Mouse (Mus musculus) layer of hippocampus, adult 2 months (tissue): ENCODE measurements at regions not wholly inside any gene's neighbourhood (a gene's known extent, or its start where the extent isn't known, plus 50 kb on each side); places are given as distances from the start of the nearest gene placed in this dataset.

ENCODE experiments used
- DNase-seq, 2 experiments: peaks; one replicate each; pipeline ENCODE4 v3.0.0; 2022; ENCODE audit warnings: low spot score in 2 of 2
- H3K27ac ChIP-seq: fragments of 200-600 bp; 2 replicates; pipeline ENCODE4 v1.8.1; 2022
- H3K4me3 ChIP-seq: fragments of 200-600 bp; 2 replicates; pipeline ENCODE4 v1.8.1; 2022; ENCODE audit warnings: mild to moderate bottlenecking
- CTCF ChIP-seq: fragments of 200-600 bp; conservative IDR thresholded peaks from 2 replicates; pipeline ENCODE4 v1.8.1; 2022; ENCODE audit warnings: antibody characterized with exemption, mild to moderate bottlenecking, moderate library complexity

GRCm38 (mm10) chr14:71115095-71115797 is 515.6 kb upstream of the Fam160b2 start:
- no peak for DNase-seq

GRCm38 (mm10) chr14:71113198-71113597 is 513.6 kb upstream of the Fam160b2 start:
- no peak overlapping the region for H3K4me3 ChIP-seq
- DNase-seq = no peak
- no peak overlapping the region for H3K27ac ChIP-seq
- TF ChIP-seq CTCF = no peak

More at GRCm38 (mm10) chr14:71115095-71115797, 515.6 kb upstream of the Fam160b2 start:
- Histone ChIP-seq H3K27ac (no peak overlapping the region), H3K4me3 (no peak overlapping the region)
- TF ChIP-seq CTCF = no peak

- DNase-seq = no peak
- TF ChIP-seq CTCF = no peak
- Histone ChIP-seq H3K27ac (no peak overlapping the region), H3K4me3 (no peak overlapping the region)
Measured at GRCm38 (mm10) chr14:71104617-71105016, 505.0 kb upstream of the Fam160b2 start.

- no peak overlapping the region for H3K4me3 ChIP-seq
- no peak overlapping the region for H3K27ac ChIP-seq
- no peak for TF ChIP-seq CTCF
- peak in 1 of 2 experiments; percentile 37 for DNase-seq
Measured at GRCm38 (mm10) chr14:71103955-71104354, 504.3 kb upstream of the Fam160b2 start.

- Histone ChIP-seq H3K4me3 (no peak overlapping the region), H3K27ac (no peak overlapping the region)
- no peak for DNase-seq
- TF ChIP-seq CTCF = no peak
Measured at GRCm38 (mm10) chr14:71095661-71096422, 496.2 kb upstream of the Fam160b2 start.

- peak in 1 of 2 experiments; percentile 2 for DNase-seq
Measured at GRCm38 (mm10) chr14:71092626-71093326, 493.1 kb upstream of the Fam160b2 start.

GRCm38 (mm10) chr14:71085721-71086120 is 486.1 kb upstream of the Fam160b2 start:
- no peak for TF ChIP-seq CTCF
- Histone ChIP-seq H3K27ac (no peak overlapping the region), H3K4me3 (no peak overlapping the region)
- DNase-seq = no peak

More at GRCm38 (mm10) chr14:71092626-71093326, 493.1 kb upstream of the Fam160b2 start:
- Histone ChIP-seq H3K4me3 (no peak overlapping the region), H3K27ac (no peak overlapping the region)
- no peak for TF ChIP-seq CTCF

- TF ChIP-seq CTCF = no peak
- DNase-seq = no peak
- no peak overlapping the region for H3K27ac ChIP-seq
- no peak overlapping the region for H3K4me3 ChIP-seq
Measured at GRCm38 (mm10) chr14:71082327-71082726, 482.7 kb upstream of the Fam160b2 start.

- no peak for DNase-seq
- no peak for TF ChIP-seq CTCF
- Histone ChIP-seq H3K27ac (no peak overlapping the region), H3K4me3 (no peak overlapping the region)
Measured at GRCm38 (mm10) chr14:71075671-71076070, 476.0 kb upstream of the Fam160b2 start.

GRCm38 (mm10) chr14:71074019-71074418 is 474.4 kb upstream of the Fam160b2 start:
- no peak for TF ChIP-seq CTCF
- DNase-seq = no peak
- no peak overlapping the region for H3K27ac ChIP-seq
- no peak overlapping the region for H3K4me3 ChIP-seq

GRCm38 (mm10) chr14:71065669-71066068 is 466.0 kb upstream of the Fam160b2 start:
- no peak for DNase-seq
- no peak for TF ChIP-seq CTCF

GRCm38 (mm10) chr14:71056601-71057000 is 457.0 kb upstream of the Fam160b2 start:
- Histone ChIP-seq H3K27ac (no peak overlapping the region), H3K4me3 (no peak overlapping the region)
- DNase-seq = no peak
- no peak for TF ChIP-seq CTCF

More at GRCm38 (mm10) chr14:71065669-71066068, 466.0 kb upstream of the Fam160b2 start:
- Histone ChIP-seq H3K4me3 (no peak overlapping the region), H3K27ac (no peak overlapping the region)

- no peak for DNase-seq
- Histone ChIP-seq H3K4me3 (no peak overlapping the region), H3K27ac (no peak overlapping the region)
- no peak for TF ChIP-seq CTCF
Measured at GRCm38 (mm10) chr14:71055480-71055879, 455.8 kb upstream of the Fam160b2 start.
